Mouse (Mus musculus) B cell, adult (primary cell): ENCODE results near the gene Nbas. TPM values are rescaled to one million over a fixed set of nuclear protein-coding genes. Genes with fewer than 3 reads are reported as not detected.

ENCODE experiments used
- total RNA-seq: library from RNA; stranded (reverse); gene quantifications from 4 replicates; pipeline ENCODE4 v1.2.4, GENCODE M21; 2023; ENCODE audit not compliant: inconsistent age

The Nbas gene
- 27.6 to 30.4 TPM (median 29.1 TPM) in 4 replicates for total RNA-seq

DNA sequence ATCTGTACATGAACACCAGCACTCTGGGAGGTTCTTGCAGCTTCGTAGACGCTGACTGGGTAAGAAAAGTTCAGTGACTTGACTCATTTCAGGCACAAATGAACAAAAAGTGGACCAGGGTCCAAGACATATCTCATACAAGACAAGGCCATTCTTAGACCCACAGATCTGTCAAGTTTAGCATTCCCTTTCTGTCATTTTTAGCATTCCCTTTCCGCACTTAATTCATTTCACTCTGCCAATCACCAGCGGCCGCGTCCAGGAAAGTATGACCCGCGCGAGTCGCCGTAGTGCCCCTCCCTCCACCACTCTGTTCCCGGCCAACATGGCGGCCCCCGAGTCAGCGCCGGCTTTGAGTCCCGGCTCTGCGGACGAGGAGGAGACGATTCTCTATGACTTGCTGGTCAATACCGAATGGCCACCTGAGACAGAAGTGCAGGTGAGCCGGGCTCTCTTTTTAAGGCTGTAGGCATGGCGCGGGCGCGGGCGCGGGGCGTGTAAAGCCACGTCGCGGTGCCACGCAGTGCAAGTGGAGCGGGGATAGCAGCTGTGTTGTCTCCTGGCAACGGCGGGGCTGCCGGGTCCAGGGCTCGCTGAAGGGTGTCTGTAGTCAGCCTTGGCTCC lies at the start of gene Nbas:
Gene Nbas (plus strand): TSS at position 308 of the 624 bp plus-strand sequence.

DNA sequence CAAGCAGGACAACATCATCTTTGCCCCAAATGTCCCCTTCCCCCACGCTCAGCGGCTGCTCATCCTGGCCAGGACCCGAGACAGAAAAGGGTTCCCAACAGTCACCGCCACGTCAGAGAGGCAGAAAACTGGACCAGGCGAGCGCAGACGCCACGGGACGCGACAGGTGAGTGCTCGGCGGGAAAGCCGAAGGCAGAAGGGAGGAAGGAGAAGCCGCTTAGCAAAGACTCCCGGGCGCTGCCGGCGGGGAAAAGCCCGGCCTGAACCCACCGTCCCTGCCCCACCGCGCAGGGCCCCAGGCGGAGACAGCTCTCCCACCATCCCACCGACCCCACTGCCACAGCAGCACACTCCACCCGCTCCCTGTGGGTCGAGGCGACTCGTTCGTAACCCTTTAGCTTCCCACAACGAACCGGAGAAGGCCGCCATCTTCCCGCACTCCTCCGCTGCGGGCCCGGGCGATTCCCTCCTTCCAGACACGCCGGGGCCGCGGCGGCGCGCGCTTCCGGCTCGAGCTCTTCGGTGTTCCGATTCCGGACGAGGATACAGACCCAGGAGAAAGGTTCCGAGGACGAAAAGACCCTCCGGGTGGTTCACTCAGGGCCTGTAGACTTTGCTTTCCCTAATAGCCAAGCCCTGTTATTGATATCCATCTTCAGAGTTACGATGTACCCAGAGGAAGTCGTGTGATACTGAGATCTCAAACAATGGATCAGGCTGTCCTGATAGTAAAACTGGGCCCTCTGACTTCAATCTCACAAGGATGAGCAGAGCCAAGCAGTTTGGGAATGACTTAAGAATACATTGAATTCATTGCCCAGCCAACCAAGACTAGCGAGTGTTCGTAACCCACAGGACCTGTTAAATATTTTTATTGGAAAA lies 20.0 kb upstream of the Nbas start, which contains the start of gene Ddx1:
Gene Ddx1 (minus strand): TSS at position 523 of the 882 bp plus-strand sequence.

Other genes starting within 250 kb of the Nbas start
- gene Ddx1, start 19.9 kb upstream of the Nbas start, total RNA-seq: 37.8 to 50.7 TPM (median 48.5 TPM) in 4 replicates